Mouse (Mus musculus) lung, adult 2 months (tissue): ENCODE data around the gene Foxd3.

ENCODE experiments used
- CTCF ChIP-seq: fragments of 200-500 bp; IDR thresholded peaks from 2 replicates; pipeline ENCODE4 v1.5.1; 2011; ENCODE audit warnings: mild to moderate bottlenecking, low read length, control low read depth; ENCODE audit not compliant: insufficient read depth
- POLR2A ChIP-seq: fragments of 200-500 bp; IDR thresholded peaks from 2 replicates; pipeline ENCODE4 v1.6.1; 2011; ENCODE audit warnings: low read depth, mild to moderate bottlenecking, control low read depth, low read length, borderline replicate concordance; ENCODE audit errors: extremely low read depth

- no peak for TF ChIP-seq CTCF
- TF ChIP-seq POLR2A = no peak
Observed at GRCm38 (mm10) chr4:99661956-99662355, 5.9 kb downstream of the Foxd3 start.
